Mouse (Mus musculus) adrenal gland, postnatal 4 days (tissue): Measurements from ENCODE around the gene Sv2b. TPM values are rescaled to one million over a fixed set of nuclear protein-coding genes. Genes with fewer than 3 reads are reported as not detected.

Experiments
- DNase-seq, 2 experiments: peaks; one replicate each; pipeline ENCODE4 v3.0.0; 2021 to 2022; ENCODE audit warnings: low spot score in 2 of 2, mixed read lengths in 2 of 2
- total RNA-seq, 2 experiments: library from RNA; stranded (reverse); gene quantifications; 2 replicates each; pipeline ENCODE4 v1.2.3; 2021

Sv2b gene
- total RNA-seq, 2 experiments from 2014 or later, result 1.2 to 1.3 TPM

- no peak for DNase-seq
These were observed 16.8 kb downstream of the Sv2b start for GRCm38 (mm10) chr7:75292246-75292645.

- DNase-seq, result no peak
These were observed 18.5 kb downstream of the Sv2b start for GRCm38 (mm10) chr7:75290554-75290953.

GRCm38 (mm10) chr7:75287237-75287636 lies 21.8 kb downstream of the Sv2b start:
- no peak for DNase-seq

- no peak for DNase-seq
These were observed 26.1 kb downstream of the Sv2b start for GRCm38 (mm10) chr7:75282951-75283350.

GRCm38 (mm10) chr7:75282080-75282650 lies 26.9 kb downstream of the Sv2b start:
- DNase-seq, result no peak

- DNase-seq, result no peak
These were observed 28.0 kb downstream of the Sv2b start for GRCm38 (mm10) chr7:75281106-75281505.

GRCm38 (mm10) chr7:75277847-75278246 lies 31.2 kb downstream of the Sv2b start:
- DNase-seq, result no peak

- DNase-seq, result no peak
These were observed 32.3 kb downstream of the Sv2b start for GRCm38 (mm10) chr7:75276739-75277138.

- no peak for DNase-seq
These were observed 34.5 kb downstream of the Sv2b start for GRCm38 (mm10) chr7:75274518-75274917.

- no peak for DNase-seq
These were observed 35.4 kb downstream of the Sv2b start for GRCm38 (mm10) chr7:75273633-75274032.

GRCm38 (mm10) chr7:75271921-75272381 lies 37.1 kb downstream of the Sv2b start:
- DNase-seq, result no peak

- DNase-seq, result no peak
These were observed 37.8 kb downstream of the Sv2b start for GRCm38 (mm10) chr7:75271306-75271705.

- no peak for DNase-seq
These were observed 41.8 kb downstream of the Sv2b start for GRCm38 (mm10) chr7:75267236-75267635.

GRCm38 (mm10) chr7:75265241-75265640 lies 43.8 kb downstream of the Sv2b start:
- DNase-seq, result no peak

- DNase-seq, result no peak
These were observed 49.1 kb downstream of the Sv2b start for GRCm38 (mm10) chr7:75259945-75260344.

GRCm38 (mm10) chr7:75253611-75254250 lies 55.3 kb downstream of the Sv2b start:
- no peak for DNase-seq

GRCm38 (mm10) chr7:75240754-75241507 lies 68.1 kb downstream of the Sv2b start:
- DNase-seq, result no peak

GRCm38 (mm10) chr7:75236386-75236785 lies 72.7 kb downstream of the Sv2b start:
- no peak for DNase-seq

GRCm38 (mm10) chr7:75224206-75224605 lies 84.9 kb downstream of the Sv2b start:
- DNase-seq, result no peak

- DNase-seq, result no peak
These were observed 86.2 kb downstream of the Sv2b start for GRCm38 (mm10) chr7:75222704-75223431.

GRCm38 (mm10) chr7:75220786-75221185 lies 88.3 kb downstream of the Sv2b start:
- DNase-seq, result no peak

- no peak for DNase-seq
These were observed 88.8 kb downstream of the Sv2b start for GRCm38 (mm10) chr7:75220296-75220695.
